Mouse (Mus musculus): ENCODE measurements at regions not wholly inside any gene's neighbourhood (a gene's known extent, or its start where the extent isn't known, plus 50 kb on each side); places are given as distances from the start of the nearest gene placed in this dataset.

- no peak for DNase-seq
Measured at GRCm38 (mm10) chr10:96188168-96188567, 51.8 kb downstream of the Gm5426 start.

DNA sequence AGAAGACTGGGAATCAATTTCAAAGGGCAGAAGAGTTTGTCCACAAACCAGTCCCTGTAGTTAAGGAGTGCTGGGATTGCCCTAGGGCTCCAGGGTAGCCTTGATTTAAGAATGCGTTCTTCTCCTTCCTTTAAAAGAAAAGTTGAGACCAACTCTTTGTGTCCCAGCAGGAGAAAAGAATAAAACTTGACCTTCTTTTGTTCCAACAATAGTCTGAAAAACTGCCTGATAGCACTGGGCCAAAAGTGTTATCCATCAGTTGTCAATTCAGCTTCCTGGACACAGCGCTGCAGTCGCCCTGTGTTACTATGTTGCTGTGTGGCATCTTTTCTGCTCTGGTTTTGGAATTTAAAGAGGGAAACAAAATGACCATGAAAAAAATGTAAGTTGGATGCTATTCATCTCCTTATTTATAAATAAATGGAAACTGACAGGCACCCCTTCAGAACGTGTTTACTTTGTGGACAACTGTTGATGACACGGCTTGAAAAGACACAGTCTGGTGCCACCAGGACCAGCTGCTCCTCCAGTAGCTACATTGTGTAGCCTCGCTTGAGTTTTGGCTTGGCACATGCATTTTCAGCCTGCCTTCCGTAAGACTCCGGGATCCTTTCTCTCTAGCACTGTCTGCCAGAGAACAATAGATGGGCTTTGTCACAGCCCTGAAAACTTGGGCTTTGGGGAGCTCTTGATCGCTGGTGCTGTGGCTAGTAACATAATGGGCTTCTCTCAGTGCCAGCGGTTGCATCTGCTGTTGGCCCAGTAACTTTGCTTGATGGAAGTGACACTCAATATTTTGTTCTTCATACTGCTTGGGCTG lies 54.0 kb downstream of the Gm5426 start:
- DNase-seq: no peak

DNA sequence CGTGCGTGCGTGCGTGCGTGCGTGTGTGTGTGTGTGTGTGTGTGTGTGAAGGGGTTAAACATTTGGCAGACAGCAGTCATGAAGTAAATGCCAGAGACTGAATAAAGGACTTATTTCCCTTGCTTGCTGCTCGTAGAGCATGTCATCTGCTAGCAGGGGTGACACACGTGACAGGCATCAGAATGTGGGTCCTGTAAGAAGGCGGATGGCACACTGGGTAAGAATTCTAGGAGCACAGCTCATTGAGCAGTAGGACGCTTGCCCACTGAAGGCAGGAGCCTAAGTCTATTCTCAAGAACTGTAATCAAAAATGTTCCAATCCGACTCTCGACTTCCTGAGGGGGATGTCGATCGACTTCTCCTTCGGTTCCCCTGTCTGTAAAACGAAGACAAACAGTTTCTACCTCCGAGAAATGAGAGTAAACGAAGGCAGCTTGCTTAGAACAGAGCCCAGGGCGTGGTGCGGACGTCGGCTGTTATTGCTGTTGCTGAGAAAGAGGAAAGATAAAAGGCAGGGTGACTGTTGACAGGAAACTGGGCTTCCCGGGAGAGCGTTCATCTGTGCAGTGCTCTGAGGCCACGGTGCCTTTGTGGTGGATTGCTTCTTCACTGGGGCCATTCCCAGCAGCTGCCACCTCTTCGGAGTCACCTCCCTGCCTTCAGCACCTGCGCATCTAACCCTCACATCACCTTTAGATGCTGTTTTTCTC lies 64.7 kb downstream of the Gm5426 start:
- DNase-seq: peak; percentile 63

DNA sequence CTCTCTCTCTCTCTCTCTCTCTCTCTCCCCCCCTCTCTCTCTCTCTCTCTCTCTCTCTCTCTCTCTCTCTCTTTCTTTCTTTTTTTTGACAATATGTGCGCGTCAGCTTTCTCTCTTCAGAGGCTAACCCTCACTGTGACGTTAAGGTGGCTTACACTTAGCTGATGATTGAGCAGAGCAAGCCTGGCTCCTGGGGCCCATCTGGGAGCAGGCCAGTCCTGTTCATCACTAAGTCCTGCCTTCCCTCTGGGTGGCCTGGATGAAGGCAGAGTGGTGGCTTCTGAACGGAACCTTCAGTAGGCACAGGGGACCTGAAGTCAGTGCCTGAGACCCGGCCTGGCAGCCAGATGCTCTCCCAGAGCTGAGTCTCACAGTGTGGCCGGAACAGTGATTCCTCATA lies 65.5 kb downstream of the Gm5426 start:
- DNase-seq: no peak

DNA sequence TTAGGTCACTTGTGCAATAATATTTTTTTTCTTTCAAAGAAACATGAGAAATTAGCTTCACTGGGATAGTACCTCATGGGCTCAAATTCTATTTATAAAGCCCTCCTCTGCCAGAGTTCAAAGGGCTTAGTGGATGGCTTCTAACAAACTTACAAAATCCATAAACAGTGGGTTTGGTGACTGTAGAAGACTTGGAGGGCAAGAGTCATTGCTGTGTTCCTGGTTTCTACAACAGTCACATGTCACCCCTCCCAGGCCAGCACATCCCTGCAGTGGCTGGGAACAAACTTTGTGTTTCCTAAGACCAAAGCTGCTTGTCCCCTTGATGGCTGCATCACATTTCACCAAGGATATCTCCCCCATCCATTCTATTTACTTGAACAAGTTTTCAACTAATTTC lies 66.5 kb downstream of the Gm5426 start:
- no peak for DNase-seq

DNA sequence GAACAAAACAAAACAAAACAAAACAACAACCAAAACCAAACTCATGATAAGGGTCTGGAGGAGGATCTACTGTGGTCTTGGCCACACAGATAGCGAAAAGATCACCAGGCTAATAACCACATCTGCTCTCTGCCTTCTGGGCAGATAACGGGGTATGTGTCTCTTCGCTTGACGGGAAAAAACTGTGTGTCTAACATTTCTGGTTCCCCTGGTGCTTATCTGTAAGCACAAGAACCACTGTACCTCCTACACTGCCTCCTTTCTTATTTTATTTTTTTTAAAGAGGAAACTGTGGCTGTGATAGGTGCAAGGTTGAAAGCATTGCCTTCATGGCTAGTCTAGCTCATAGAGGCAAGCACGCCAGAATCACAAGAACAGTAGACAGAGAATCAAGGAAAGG lies 67.8 kb downstream of the Gm5426 start:
- peak; percentile 39 for DNase-seq

- no peak for DNase-seq
Measured at GRCm38 (mm10) chr10:96209171-96209570, 72.8 kb downstream of the Gm5426 start.

- DNase-seq: no peak
Measured at GRCm38 (mm10) chr10:96211189-96211588, 74.8 kb downstream of the Gm5426 start.

DNA sequence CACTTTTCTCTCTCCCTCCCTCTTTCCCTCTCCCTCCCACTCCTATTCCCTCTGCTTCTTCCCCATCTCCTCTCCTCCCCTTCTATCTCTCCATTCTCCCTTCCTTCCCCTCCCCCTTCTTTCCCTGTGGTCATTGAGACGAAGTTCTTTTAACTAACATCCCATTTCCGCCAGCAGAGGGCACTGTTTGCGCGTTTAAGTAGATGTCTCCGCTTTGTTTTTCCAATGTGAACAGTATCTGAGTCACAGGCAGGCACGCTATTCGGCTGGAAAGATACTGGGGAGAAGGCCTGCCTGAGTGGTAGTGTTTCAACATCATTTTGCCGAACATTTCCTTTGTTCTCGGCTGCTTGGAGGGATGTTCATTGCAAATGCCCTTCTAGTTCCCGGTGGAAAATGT lies 77.5 kb downstream of the Gm5426 start:
- peak; percentile 83 for DNase-seq

DNA sequence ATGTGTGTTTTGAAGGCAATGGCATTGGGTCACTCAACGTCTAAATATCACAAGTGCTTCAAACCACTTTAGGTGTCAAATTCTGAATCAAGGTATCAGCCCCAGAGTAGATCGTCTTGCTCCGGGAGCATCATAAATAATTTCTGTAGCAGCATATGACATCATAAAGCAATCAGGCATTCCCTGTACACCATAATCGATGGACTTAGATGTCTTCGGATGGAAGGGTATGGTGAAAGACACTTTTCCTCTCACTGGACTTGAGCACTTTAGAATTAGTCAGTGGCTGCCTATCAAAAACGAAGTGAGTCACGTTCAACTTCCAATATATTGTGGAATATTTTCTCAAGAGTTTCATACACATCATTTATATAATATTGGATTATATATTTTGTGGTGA lies 77.9 kb downstream of the Gm5426 start:
- no peak for DNase-seq

- no peak for DNase-seq
Measured at GRCm38 (mm10) chr10:96214946-96215345, 78.5 kb downstream of the Gm5426 start.

DNA sequence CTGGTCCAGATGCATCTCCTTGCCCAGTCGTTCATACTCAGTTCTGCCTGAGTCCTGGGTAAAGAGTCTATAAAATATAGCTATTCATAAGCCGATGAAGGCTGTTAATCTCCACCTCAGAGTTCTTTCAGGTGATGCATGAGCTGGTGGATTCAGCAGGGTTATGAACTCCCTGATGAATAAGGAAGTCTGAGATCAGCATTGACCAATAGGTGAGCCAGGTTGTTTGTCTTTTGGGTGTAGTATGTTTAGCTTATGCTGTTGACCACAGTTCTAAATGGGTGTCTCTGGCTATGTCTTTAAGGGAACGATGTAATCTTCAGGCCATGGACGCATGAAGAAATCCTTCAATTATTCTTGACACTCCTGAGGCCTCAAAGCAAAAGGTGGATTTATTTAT lies 84.3 kb downstream of the Gm5426 start:
- DNase-seq: no peak

DNA sequence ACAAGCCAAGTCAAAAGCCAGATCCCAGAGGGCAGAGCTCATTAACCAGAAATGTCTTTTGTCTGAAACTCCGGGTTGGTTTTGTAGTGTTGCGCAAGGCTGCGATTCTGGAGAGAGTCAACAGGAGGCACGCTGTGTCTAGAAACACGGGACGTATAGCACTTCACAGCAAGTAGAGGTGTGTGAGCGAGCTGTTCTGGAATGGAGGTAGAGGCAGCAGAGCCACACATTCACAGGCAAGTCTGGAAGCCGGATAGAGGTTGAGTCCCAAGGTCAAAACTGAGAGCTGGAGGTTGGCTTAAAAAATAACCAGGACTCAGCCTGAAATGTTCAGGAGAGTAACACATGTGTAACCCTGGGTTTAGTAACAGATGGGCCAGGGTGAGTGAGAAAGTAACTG lies 94.0 kb downstream of the Gm5426 start:
- peak; percentile 30 for DNase-seq

DNA sequence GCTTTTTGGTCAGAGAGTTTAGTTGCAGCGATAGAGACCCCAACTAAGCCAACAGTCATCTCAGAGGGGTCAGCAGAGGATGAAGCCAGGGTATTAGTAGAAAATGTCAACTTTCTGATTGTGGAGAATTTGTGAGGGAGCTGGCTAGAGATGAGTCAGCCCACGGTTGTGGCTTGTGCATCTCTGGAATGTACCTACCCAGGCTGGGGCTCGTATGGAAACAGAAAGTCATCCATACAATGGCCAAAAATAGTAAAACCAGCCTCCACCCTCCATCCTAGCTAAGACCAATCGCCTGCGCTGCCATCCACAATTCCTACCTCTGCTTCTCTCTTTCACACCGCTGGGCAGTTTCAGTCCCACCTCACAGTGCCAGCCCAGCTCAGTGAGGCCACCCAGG lies 94.9 kb downstream of the Gm5426 start:
- DNase-seq: no peak

DNA sequence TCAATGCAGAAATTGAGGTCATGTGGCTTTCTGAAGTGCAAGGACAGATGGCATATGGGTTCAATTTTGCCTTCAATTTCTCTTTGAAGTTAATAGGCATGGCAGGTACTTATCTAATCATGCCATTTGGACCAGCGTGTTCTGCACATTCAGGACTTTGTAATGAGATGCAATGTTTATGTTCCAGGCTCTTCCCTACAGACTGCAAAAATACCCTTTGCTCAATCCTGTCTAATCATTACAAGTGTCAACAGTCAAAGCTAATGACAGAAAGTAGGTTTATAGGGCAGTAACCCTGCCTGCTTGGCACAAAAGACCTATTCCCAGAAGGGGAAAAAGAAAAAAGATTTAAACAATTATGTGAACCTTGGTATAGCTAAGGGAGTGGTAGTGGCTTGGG lies 96.5 kb downstream of the Gm5426 start:
- no peak for DNase-seq

GRCm38 (mm10) chr10:96234564-96235412 lies 98.4 kb downstream of the Gm5426 start:
- DNase-seq: no peak

GRCm38 (mm10) chr10:96236031-96236430 lies 99.6 kb downstream of the Gm5426 start:
- peak; percentile 10 for DNase-seq

GRCm38 (mm10) chr10:96236777-96237373 lies 100.5 kb downstream of the Gm5426 start:
- DNase-seq: no peak

DNA sequence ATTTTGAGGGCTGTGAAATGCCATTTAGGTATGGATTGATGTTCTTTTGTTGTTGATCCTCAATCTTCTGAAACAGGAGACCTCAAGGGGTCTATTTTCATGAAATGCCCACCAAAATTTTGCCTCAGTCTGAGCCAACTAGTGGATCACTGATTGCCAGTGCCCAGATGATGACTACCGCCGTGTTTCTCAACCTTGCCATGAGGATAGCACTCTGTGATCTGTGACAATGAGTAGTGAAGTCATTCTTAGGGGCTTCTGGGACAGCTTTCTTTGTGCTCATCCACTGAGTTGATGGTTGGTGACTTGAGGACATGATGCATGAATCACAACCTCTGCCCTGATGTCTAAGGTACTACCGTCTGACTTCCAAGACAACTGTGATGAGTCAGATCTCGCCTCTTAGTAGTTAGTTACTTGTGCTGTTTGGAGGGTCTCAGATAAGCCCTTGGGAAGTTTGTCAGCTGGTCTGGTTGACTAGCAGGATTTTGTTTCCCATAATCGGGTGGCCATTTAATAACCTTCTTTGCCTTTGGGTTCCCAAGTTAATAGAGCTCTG lies 101.2 kb downstream of the Gm5426 start:
- DNase-seq: no peak

DNA sequence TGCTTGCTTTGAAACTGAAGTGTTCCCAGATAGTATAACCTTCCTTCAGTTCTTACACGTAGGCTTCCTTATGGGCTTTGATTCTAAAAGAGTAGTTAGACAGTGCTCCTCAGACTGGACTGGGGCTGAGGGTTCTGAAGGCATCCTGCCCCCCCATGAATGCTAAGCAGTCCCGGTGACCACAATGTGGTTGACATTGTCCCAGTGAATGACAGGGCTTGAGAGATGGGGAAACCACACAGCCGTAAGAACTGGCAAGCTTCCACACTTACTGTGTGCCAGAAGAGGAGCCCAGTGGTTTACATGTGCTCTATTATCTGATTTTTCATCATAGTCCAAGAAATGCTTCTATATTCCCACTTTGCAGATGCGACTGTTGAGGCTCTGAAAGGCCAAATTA lies 101.8 kb downstream of the Gm5426 start:
- DNase-seq: no peak

DNA sequence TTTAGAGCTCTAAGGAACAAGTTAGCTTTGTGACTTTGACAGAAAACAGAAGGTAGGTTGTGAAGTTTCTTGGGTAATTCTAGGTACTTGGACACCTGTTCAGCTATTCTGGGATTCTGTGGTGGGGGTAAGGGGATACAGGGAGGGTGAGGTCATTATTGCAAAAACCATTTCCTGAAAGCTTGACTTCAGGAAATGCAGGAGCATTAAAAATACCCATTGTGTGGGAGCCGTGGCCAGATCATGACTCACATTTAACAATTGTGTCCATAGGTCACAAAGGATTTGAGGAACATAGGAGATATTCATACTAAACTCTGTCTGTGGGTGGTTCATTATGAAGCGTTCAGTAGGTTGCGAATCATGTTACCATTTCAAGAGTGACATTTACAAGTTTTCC lies 102.4 kb downstream of the Gm5426 start:
- no peak for DNase-seq

GRCm38 (mm10) chr10:96240591-96240990 lies 104.2 kb downstream of the Gm5426 start:
- no peak for DNase-seq

- DNase-seq: no peak
Measured at GRCm38 (mm10) chr10:96253671-96254070, 117.3 kb downstream of the Gm5426 start.

Data from liver (tissue).